Mouse (Mus musculus) cortical plate, adult 2 months (tissue): ENCODE results near the gene Tex52.

ENCODE experiments used
- CTCF ChIP-seq: fragments of 200-500 bp; IDR thresholded peaks from 2 replicates; pipeline ENCODE4 v1.5.1; 2011; ENCODE audit warnings: mild to moderate bottlenecking, control low read depth, low read length; ENCODE audit not compliant: insufficient read depth; ENCODE audit errors: extremely low read depth
- POLR2A ChIP-seq: fragments of 200-500 bp; IDR thresholded peaks from 2 replicates; pipeline ENCODE4 v1.6.1; 2011; ENCODE audit warnings: mild to moderate bottlenecking, low read length, control low read depth; ENCODE audit not compliant: insufficient read depth; ENCODE audit errors: extremely low read depth

- no peak for TF ChIP-seq POLR2A
- TF ChIP-seq CTCF: no peak
Measured at GRCm38 (mm10) chr6:128379636-128380035, 4.4 kb downstream of the Tex52 start.
